Mouse (Mus musculus) MEL (cell line): ENCODE measurements at regions not wholly inside any gene's neighbourhood (a gene's known extent, or its start where the extent isn't known, plus 50 kb on each side); places are given as distances from the start of the nearest gene placed in this dataset.

Experiments used
- CTCF ChIP-seq, 3 experiments: IDR thresholded peaks in 2 of 3; conservative IDR thresholded peaks in 1 of 3; 2 replicates each; pipeline ENCODE4 v1.5.1; 2011 to 2012; ENCODE audit warnings: low read length in 3 of 3, low read depth in 2 of 3, mild to moderate bottlenecking in 2 of 3, improper control_type of control experiment in 1 of 3, inconsistent platforms in 1 of 3, mixed read lengths in 1 of 3, moderate library complexity in 1 of 3; ENCODE audit not compliant: control insufficient read depth in 1 of 3, insufficient read depth in 1 of 3, poor library complexity in 1 of 3, severe bottlenecking in 1 of 3
- MAX ChIP-seq: IDR thresholded peaks from 2 replicates; pipeline ENCODE4 v1.6.1; 2011; ENCODE audit warnings: low read length, improper control_type of control experiment

DNA sequence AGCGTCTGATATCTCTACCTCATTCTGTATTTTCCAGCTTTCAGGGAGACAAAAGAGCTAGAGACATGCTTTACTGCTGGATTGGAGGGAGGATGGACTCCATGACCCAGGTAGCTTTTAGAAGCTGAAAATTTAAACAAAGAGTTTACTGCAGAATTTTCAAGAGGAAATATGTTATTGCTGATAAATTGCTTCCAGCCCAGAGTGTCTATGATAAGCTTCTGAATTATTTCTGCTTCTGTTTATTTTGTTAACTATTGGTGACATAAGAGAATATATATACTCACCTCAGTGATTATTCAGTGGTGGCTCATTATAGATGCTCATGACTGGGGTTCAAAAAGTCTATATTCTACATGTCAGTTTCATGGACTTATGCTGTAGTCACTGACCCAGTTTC is 1115.8 kb downstream of the Cntnap5b start:
- TF ChIP-seq MAX (no peak), CTCF (IDR thresholded peaks at IDR 0.05 in 2 of 3, conservative IDR thresholded peaks at IDR 0.05 in 1 of 3; ENCODE audit: control insufficient read depth in 1 of 3, insufficient read depth in 1 of 3, low read depth in 2 of 3, low read length in 3 of 3, poor library complexity in 1 of 3, severe bottlenecking in 1 of 3) (no peak)
